Mouse (Mus musculus) kidney, embryonic 16.5 days (tissue): ENCODE results near the gene Fry. TPM values are rescaled to one million over a fixed set of nuclear protein-coding genes. Genes with fewer than 3 reads are reported as not detected.

Experiments
- ATAC-seq: fragments of 200-750 bp; cut with Nextera tagmentation; 2 replicates; pipeline ENCODE4 v1.8.0; 2017; ENCODE audit warnings: moderate TSS enrichment; ENCODE audit not compliant: low FRiP score, low TSS enrichment
- H3K27ac ChIP-seq: fragments of 300-500 bp; sonication (generic); 2 replicates; pipeline ENCODE4 v1.5.1; 2014; ENCODE audit warnings: low read length
- H3K27me3 ChIP-seq: fragments of 300-500 bp; sonication (generic); 2 replicates; pipeline ENCODE4 v1.6.1; 2014; ENCODE audit warnings: low read length, control low read depth, mixed read lengths; ENCODE audit not compliant: insufficient read depth
- H3K36me3 ChIP-seq: fragments of 300-500 bp; sonication (generic); 2 replicates; pipeline ENCODE4 v1.6.1; 2014; ENCODE audit warnings: low read length, control low read depth, mixed read lengths; ENCODE audit not compliant: insufficient read depth
- H3K4me1 ChIP-seq: fragments of 300-500 bp; sonication (generic); 2 replicates; pipeline ENCODE4 v1.6.1; 2014; ENCODE audit warnings: low read length, control low read depth, mixed read lengths; ENCODE audit not compliant: insufficient read depth
- H3K4me2 ChIP-seq: fragments of 300-500 bp; sonication (generic); replicated peaks from 2 replicates; pipeline ENCODE4 v1.6.1; 2014; ENCODE audit warnings: low read depth, low read length
- H3K4me3 ChIP-seq: fragments of 300-500 bp; sonication (generic); 2 replicates; pipeline ENCODE4 v1.5.1; 2014; ENCODE audit warnings: mild to moderate bottlenecking, low read length
- H3K9ac ChIP-seq: fragments of 300-500 bp; sonication (generic); replicated peaks from 2 replicates; pipeline ENCODE4 v1.6.1; 2014; ENCODE audit warnings: low read length
- H3K9me3 ChIP-seq: fragments of 300-500 bp; sonication (generic); 2 replicates; pipeline ENCODE4 v1.6.1; 2016; ENCODE audit warnings: low read length, control low read depth
- WGBS: fragments of 180-500 bp; shearing (Covaris S2); extraction: QIAGEN DNeasy Blood & Tissue Kit; methylation state at CpG from one replicate; pipeline ENCODE4 v1.1.7; 2014; 5-methylcytosine and 5-hydroxymethylcytosine counted together
- polyA plus RNA-seq: library from polyadenylated mRNA; unstranded; fragments of >200 nt; fragmentation: Nextera tagmentation; extraction: Ambion mirVana; gene quantifications from 2 replicates; pipeline ENCODE4 v1.2.1, GENCODE M21; 2015

Gene Fry
- polyA plus RNA-seq, 1 experiment from 2014 or later, result 5.7 TPM

DNA sequence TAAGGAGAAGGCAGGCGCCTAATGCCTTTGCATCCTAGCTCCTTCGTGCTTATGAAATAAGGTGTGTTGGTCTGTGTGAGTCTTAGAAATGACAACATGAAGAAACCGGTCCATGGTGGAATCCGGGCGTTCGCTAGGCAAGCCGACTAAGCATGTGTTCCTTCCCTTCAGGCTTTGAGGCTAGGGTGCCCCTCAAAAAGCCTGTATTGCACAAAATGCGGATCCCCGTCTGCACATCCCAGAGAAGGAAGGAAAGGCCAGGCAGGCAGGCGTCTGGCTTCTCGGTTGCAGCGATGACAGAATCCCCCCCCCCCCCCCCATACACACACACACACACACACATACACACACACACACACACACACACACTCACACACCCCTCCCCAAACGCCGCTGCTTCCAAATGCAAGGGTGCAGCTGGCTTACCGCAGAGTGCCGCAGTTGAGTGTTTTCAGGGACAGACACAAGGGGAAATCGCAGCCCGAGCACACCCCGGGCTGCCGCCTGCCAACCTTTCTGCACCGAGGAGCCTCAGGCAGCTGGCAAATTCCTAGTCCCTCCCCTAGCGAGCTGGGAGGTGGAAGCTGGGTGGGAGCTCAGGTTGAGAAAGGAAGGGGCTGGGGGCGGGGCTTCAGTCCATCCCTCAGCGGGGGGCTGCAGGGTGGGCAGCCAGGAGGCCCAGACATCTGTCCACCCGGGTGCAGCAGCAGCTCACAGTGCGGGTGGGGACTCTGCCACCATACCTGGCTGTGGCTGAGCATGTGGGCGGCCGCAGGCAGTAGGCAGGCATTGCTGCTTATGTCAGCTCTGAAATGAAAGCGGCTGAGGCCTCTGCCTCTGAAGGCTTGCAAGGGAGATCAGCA, 141.0 kb downstream of the Fry start:
- H3K9ac ChIP-seq, result peak overlapping the region; percentile 71
- H3K27me3 ChIP-seq, result no peaks in the 10 kb centered on the region
- peaks cover 38% of the 10 kb centered on the region for H3K4me1 ChIP-seq
- WGBS, result 2% methylated on average over 27 of the region's 29 CpGs
- H3K4me3 ChIP-seq, result peak overlapping the region; percentile 54
- ATAC-seq, result peak; percentile 78
- peak overlapping the region; percentile 91 for H3K4me2 ChIP-seq
- H3K9me3 ChIP-seq, result no peaks in the 10 kb centered on the region
- no peaks in the 10 kb centered on the region for H3K36me3 ChIP-seq
- H3K27ac ChIP-seq, result peak overlapping the region; percentile 35

DNA sequence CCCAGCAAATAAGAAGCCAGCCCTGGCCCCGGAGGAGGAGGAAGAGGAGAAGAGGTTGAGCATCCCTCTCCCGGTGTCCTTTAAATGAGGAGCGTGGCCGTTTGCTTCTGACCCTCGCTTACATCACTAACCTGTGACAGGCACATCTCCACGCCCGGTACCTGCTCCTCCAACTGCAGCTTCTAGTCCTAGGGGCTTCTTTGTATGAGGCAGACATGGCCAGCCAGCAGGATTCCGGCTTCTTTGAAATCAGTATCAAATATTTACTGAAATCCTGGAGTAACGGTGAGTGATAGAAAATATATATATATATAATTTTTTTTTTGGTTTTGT, 141.6 kb downstream of the Fry start:
- Histone ChIP-seq H3K27me3 (no peaks in the 10 kb centered on the region), H3K36me3 (no peaks in the 10 kb centered on the region), H3K4me3 (peak overlapping the region; percentile 54), H3K4me2 (peak overlapping the region; percentile 91), H3K4me1 (peaks cover 41% of the 10 kb centered on the region), H3K9ac (peak overlapping the region; percentile 71), H3K27ac (peak overlapping the region; percentile 35), H3K9me3 (no peaks in the 10 kb centered on the region)
- ATAC-seq, result no peak
- 34% methylated on average over 9 of the region's 9 CpGs for WGBS

DNA sequence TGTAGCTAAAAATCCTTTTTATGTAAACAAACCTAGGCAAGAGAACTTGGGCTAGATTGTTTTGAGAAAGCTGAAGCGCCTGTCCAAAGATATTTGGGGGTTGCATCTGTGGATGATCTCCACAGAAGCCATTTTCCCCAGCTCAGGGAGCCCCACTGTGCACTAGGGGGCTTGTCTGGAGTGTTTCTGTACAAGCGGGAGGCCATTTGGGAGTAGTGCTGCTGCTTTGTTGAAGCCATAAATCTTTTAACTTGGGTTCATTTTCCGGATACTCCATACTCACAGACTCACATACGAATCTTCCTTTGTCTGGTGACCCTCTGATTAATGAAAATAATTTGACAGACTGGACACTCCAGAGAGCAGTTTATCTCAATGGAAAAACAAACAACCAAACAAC, 142.9 kb downstream of the Fry start:
- no peaks in the 10 kb centered on the region for H3K9me3 ChIP-seq
- WGBS, result 30% methylated on average over 4 of the region's 4 CpGs
- H3K4me3 ChIP-seq, result peak overlapping the region; percentile 6; the same call in 1 of the 2 replicates
- no peaks in the 10 kb centered on the region for H3K27me3 ChIP-seq
- no peak for ATAC-seq
- no peaks in the 10 kb centered on the region for H3K36me3 ChIP-seq
- peaks cover 45% of the 10 kb centered on the region for H3K4me1 ChIP-seq
- H3K4me2 ChIP-seq, result peak overlapping the region; percentile 23
- peak overlapping the region; percentile 13; the same call in 1 of the 2 replicates for H3K27ac ChIP-seq
- H3K9ac ChIP-seq, result no peak overlapping the region

DNA sequence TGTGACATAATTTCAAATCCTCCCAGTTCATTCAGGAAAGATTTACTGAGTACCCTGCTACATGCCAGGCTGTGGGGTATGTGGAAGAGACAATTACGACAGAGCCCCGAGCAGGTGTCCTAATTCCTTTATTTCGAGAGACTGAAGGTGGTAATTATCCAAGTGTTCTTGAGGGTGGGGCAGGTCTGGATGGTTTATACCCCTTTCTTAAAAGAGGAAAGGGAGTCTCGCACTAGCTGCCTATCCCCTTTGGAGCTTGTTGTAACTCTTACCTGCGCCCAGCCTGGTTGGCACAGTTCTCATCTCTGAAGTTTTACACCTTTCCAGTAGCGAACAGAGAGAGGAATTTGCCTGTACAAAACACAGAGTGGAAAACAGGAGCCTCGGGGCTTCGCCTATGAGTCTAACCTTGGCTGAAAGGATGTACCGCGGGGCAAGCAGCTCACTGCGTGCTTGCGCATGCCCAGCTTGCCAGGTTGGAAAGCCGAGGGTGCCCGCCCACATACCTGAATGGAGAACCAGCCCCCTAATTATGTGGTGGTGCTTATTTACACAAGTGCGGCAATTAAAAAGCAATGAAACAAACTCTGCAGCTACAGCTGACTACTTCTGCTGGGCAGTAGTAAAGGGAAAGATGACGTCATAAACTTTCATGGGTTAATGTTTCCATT, 143.7 kb downstream of the Fry start:
- WGBS, result 68% methylated on average over 16 of the region's 16 CpGs

DNA sequence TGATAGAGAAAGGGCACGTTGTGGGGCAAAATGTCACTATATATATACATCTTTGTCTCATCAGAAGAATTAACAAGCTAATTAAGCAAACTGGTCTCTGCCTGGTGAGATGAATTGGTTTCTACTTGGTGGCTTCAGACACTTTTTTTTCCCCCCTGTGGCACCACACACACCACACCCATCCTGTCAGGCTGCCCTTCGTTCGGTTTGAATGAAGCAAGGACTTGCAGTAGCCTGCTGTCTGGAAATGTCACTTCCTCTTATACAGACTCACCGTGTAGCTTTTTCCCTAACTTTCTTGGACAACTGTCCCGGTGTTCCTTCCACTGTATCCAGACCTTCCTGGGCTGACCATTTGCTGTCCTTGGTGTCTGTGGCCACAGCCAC, 144.3 kb downstream of the Fry start:
- Histone ChIP-seq H3K36me3 (no peaks in the 10 kb centered on the region), H3K27ac (no peak overlapping the region), H3K4me2 (no peak overlapping the region), H3K4me3 (no peak overlapping the region), H3K9ac (no peak overlapping the region), H3K4me1 (peaks cover 45% of the 10 kb centered on the region), H3K9me3 (no peaks in the 10 kb centered on the region), H3K27me3 (no peaks in the 10 kb centered on the region)
- no peak for ATAC-seq
- WGBS, result 45% methylated on average over 5 of the region's 5 CpGs

More for the DNA sequence above, 143.7 kb downstream of the Fry start:
- no peaks in the 10 kb centered on the region for H3K36me3 ChIP-seq
- H3K27ac ChIP-seq, result no peak overlapping the region
- no peak overlapping the region for H3K4me3 ChIP-seq
- H3K4me1 ChIP-seq, result peaks cover 45% of the 10 kb centered on the region
- ATAC-seq, result no peak
- peak overlapping the region; percentile 23; the same call in 1 of the 2 replicates for H3K4me2 ChIP-seq
- H3K27me3 ChIP-seq, result no peaks in the 10 kb centered on the region
- no peaks in the 10 kb centered on the region for H3K9me3 ChIP-seq
- no peak overlapping the region for H3K9ac ChIP-seq

DNA sequence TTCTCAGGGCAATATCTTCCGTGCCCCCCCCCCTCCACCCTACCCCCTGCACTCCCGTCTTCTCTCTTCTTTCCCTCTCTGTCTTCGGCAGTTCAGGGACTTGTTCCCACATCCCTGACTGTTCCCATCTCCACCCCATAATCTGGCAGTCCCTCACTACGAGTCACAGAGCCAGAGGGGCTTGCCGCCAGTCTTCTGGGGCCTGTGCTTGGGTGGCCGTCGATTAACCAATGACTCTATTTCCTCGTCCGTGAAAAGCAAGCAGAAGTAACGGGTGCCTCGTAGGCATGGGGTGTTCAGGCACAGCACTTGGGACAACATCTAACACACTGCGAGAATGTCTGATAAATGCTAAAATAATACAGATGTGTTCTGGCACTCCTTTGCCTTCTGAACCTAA, 144.7 kb downstream of the Fry start:
- H3K9me3 ChIP-seq, result no peaks in the 10 kb centered on the region; the same call in 1 of the 2 replicates
- no peaks in the 10 kb centered on the region for H3K36me3 ChIP-seq
- H3K4me1 ChIP-seq, result peaks cover 44% of the 10 kb centered on the region
- H3K27me3 ChIP-seq, result no peaks in the 10 kb centered on the region
- WGBS, result 75% methylated on average over 12 of the region's 12 CpGs
- H3K4me2 ChIP-seq, result no peak overlapping the region
- no peak overlapping the region for H3K9ac ChIP-seq
- ATAC-seq, result no peak
- no peak overlapping the region for H3K27ac ChIP-seq
- no peak overlapping the region for H3K4me3 ChIP-seq

DNA sequence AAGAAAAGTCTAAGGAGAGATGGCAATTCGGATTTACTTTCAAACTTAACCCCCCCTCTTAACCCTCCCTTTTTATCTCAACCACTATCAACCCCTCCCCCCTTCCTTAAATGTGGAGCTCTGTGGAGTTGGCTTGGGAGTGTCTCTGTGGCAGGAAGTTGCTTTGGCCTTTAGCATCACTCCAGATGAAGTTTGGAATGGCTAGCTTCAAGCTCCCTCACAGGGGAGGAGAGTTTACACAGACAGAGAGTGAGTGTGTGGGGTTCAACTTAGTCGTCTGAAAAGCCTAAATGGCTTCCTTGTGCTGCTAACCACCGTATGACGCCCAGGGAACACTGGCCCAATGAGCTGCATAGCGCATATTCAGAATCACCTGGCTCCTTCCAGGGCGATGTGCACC, 145.2 kb downstream of the Fry start:
- no peak overlapping the region for H3K4me3 ChIP-seq

DNA sequence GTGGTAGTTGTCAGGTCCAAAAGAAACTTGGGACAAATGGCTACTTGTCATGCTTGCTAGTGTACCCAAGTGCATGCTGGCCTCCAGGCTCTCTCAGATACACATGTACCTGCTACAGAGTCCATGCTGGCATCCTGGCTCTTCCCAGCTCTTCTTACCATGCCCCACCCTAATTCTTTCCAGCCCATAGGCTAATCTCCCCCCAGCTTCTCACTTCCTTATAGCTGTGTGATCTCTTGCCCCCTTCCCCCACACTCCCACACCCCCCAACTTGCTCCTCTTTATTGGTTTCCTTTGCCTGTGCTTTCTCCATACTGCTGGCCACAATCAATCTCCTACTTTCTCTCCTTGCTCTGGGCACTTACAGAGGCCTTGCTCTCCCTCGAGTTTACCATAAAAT, 146.6 kb downstream of the Fry start:
- Histone ChIP-seq H3K9ac (no peak overlapping the region), H3K36me3 (no peaks in the 10 kb centered on the region), H3K4me3 (no peak overlapping the region), H3K4me2 (no peak overlapping the region), H3K27ac (no peak overlapping the region), H3K27me3 (no peaks in the 10 kb centered on the region), H3K4me1 (peaks cover 29% of the 10 kb centered on the region), H3K9me3 (no peaks in the 10 kb centered on the region; the same call in 1 of the 2 replicates)
- WGBS, result 41% methylated on average over 1 of the region's 1 CpGs
- ATAC-seq, result 0 out of 2 replicates have a peak, but pooled peaks have one; percentile 39

More for the DNA sequence above, 145.2 kb downstream of the Fry start:
- no peak overlapping the region for H3K4me2 ChIP-seq
- H3K4me1 ChIP-seq, result peaks cover 39% of the 10 kb centered on the region
- no peak overlapping the region for H3K9ac ChIP-seq
- no peaks in the 10 kb centered on the region for H3K36me3 ChIP-seq
- no peaks in the 10 kb centered on the region; the same call in 1 of the 2 replicates for H3K9me3 ChIP-seq
- H3K27ac ChIP-seq, result no peak overlapping the region
- 60% methylated on average over 6 of the region's 6 CpGs for WGBS
- no peak for ATAC-seq
- no peaks in the 10 kb centered on the region for H3K27me3 ChIP-seq

DNA sequence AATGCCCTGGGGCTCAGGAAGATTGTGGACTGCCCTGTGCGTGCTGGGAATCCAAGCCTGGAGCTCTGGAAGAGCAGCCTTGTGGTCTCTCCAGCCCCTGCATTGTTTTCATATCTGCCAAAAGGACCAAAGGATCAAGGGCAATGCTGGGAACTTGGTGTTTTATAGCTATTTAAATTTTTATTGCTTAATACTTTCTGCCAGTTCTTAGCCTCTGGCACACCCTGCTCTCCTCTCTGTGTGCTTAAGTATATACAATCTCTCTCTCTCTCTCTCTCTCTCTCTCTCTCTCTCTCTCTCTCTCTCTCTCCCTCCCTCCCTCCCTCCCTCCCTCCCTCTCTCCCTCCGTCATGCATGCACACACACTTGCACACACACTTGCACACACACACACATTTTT, 147.5 kb downstream of the Fry start:
- H3K36me3 ChIP-seq, result no peaks in the 10 kb centered on the region
- no peak overlapping the region for H3K4me2 ChIP-seq
- WGBS, result 57% methylated on average over 2 of the region's 2 CpGs
- ATAC-seq, result no peak
- peaks cover 28% of the 10 kb centered on the region for H3K4me1 ChIP-seq
- H3K27ac ChIP-seq, result no peak overlapping the region
- no peak overlapping the region for H3K9ac ChIP-seq
- H3K27me3 ChIP-seq, result no peaks in the 10 kb centered on the region
- no peak overlapping the region for H3K4me3 ChIP-seq
- H3K9me3 ChIP-seq, result no peaks in the 10 kb centered on the region; the same call in 1 of the 2 replicates

DNA sequence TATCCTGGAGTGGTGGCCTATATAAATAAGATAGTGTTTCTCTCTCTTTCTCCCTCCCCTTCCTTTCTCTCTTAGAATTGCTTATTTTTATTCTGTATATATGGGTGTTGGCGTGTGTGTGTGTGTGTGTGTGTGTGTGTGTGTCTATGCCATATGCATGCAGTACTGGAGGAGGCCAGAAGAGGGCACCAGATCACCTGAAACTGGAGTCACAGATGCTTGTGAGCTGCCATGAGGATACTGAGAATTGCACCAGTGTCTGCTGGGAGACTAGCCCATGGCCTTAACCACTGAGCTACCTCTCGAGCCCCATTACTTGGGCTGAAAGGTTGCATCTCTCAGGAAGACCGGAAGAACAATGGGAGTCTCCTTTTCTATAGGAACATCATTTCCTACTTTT, 149.8 kb downstream of the Fry start:
- no peak overlapping the region for H3K4me3 ChIP-seq

More for the DNA sequence above, 149.8 kb downstream of the Fry start:
- Histone ChIP-seq H3K27me3 (no peaks in the 10 kb centered on the region), H3K36me3 (no peaks in the 10 kb centered on the region), H3K4me1 (peaks cover 16% of the 10 kb centered on the region; the same call in 1 of the 2 replicates), H3K9me3 (no peaks in the 10 kb centered on the region; the same call in 1 of the 2 replicates), H3K27ac (no peak overlapping the region), H3K9ac (no peak overlapping the region), H3K4me2 (no peak overlapping the region)
- WGBS, result 86% methylated on average over 3 of the region's 3 CpGs
- no peak for ATAC-seq
